Mouse (Mus musculus): ENCODE measurements around the gene Rsad2. TPM values are rescaled to one million over a fixed set of nuclear protein-coding genes. Genes with fewer than 3 reads are reported as not detected.
A peak's percentile ranks its signal among the peaks of the same experiment; 100 is the strongest.
"Not testable (repeated sequence)": the region's sequence is repeated elsewhere in the genome, so short reads cannot be mapped to it uniquely, and the experiment has no call there.

Gene Rsad2
- 1 to 10 TPM in 1 of 2 experiments, under 1 TPM in 1; 0.61 to 1.1 TPM for total RNA-seq (2021)
- long read RNA-seq, experiment 1, partial matches to known transcripts: 0 of 1 reads
- long read RNA-seq, experiment 1, other reads (novel, unspliced or antisense): 0 of 1 reads
- long read RNA-seq, experiment 2, partial matches to known transcripts: 0 of 1 reads
- long read RNA-seq, experiment 2, other reads (novel, unspliced or antisense): 0 of 1 reads

- H3K4me3 ChIP-seq: peak within 1 kb of the TSS; percentile 21
- no peak for TF ChIP-seq CTCF (conservative IDR thresholded peaks at IDR 0.05)
- DNase-seq (ENCODE audit: low spot score in 2 of 2): peak in 1 of 2 experiments; percentile 10
- peak within 1 kb of the TSS; percentile 11; the same call in 1 of the 2 replicates for H3K27ac ChIP-seq
Measured at GRCm38 (mm10) chr12:26456028-26456698, at the start of gene Rsad2. TSS of gene Rsad2 (minus strand) at chr12:26456452.

GRCm38 (mm10) chr12:26501042-26501441 is 44.8 kb upstream of the Rsad2 start:
- no peak for DNase-seq (ENCODE audit: low spot score in 2 of 2)
- TF ChIP-seq CTCF (conservative IDR thresholded peaks at IDR 0.05): no peak
- no peak overlapping the region for H3K27ac ChIP-seq
- H3K4me3 ChIP-seq: no peak overlapping the region

GRCm38 (mm10) chr12:26489942-26490341 is 33.7 kb upstream of the Rsad2 start:
- Histone ChIP-seq H3K27ac (no peak overlapping the region), H3K4me3 (no peak overlapping the region)
- peak; percentile 61 for TF ChIP-seq CTCF (conservative IDR thresholded peaks at IDR 0.05)

GRCm38 (mm10) chr12:26488617-26489274 is 32.5 kb upstream of the Rsad2 start:
- peak in 1 of 2 experiments; percentile 10 for DNase-seq (ENCODE audit: low spot score in 2 of 2)
- no peak for TF ChIP-seq CTCF (conservative IDR thresholded peaks at IDR 0.05)
- no peak overlapping the region for H3K27ac ChIP-seq
- no peak overlapping the region for H3K4me3 ChIP-seq

More at GRCm38 (mm10) chr12:26489942-26490341, 33.7 kb upstream of the Rsad2 start:
- no peak for DNase-seq (ENCODE audit: low spot score in 2 of 2)

GRCm38 (mm10) chr12:26487874-26488616 is 31.8 kb upstream of the Rsad2 start:
- DNase-seq (ENCODE audit: low spot score in 2 of 2): peak; percentile 42 to 63
- Histone ChIP-seq H3K4me3 (no peak overlapping the region), H3K27ac (no peak overlapping the region)
- TF ChIP-seq CTCF (conservative IDR thresholded peaks at IDR 0.05): peak; percentile 87

GRCm38 (mm10) chr12:26485738-26486580 is 29.7 kb upstream of the Rsad2 start:
- H3K4me3 ChIP-seq; DNase-seq (ENCODE audit: low spot score in 2 of 2); H3K27ac ChIP-seq: not testable (repeated sequence)

- Histone ChIP-seq H3K4me3 (no peak overlapping the region), H3K27ac (no peak overlapping the region)
- no peak for TF ChIP-seq CTCF (conservative IDR thresholded peaks at IDR 0.05)
- DNase-seq (ENCODE audit: low spot score in 2 of 2): no peak
Measured at GRCm38 (mm10) chr12:26478196-26479004, 22.1 kb upstream of the Rsad2 start.

GRCm38 (mm10) chr12:26477198-26477597 is 20.9 kb upstream of the Rsad2 start:
- TF ChIP-seq CTCF (conservative IDR thresholded peaks at IDR 0.05): no peak
- H3K4me3 ChIP-seq: no peak overlapping the region
- no peak overlapping the region for H3K27ac ChIP-seq
- no peak for DNase-seq (ENCODE audit: low spot score in 2 of 2)

GRCm38 (mm10) chr12:26473746-26474145 is 17.5 kb upstream of the Rsad2 start:
- no peak for TF ChIP-seq CTCF (conservative IDR thresholded peaks at IDR 0.05)
- DNase-seq (ENCODE audit: low spot score in 2 of 2): no peak
- Histone ChIP-seq H3K4me3 (no peak overlapping the region), H3K27ac (no peak overlapping the region)

GRCm38 (mm10) chr12:26472770-26473481 is 16.7 kb upstream of the Rsad2 start:
- no peak for DNase-seq (ENCODE audit: low spot score in 2 of 2)
- H3K4me3 ChIP-seq: no peak overlapping the region
- H3K27ac ChIP-seq: no peak overlapping the region
- TF ChIP-seq CTCF (conservative IDR thresholded peaks at IDR 0.05): no peak

- no peak for TF ChIP-seq CTCF (conservative IDR thresholded peaks at IDR 0.05)
- H3K4me3 ChIP-seq: no peak overlapping the region
- DNase-seq (ENCODE audit: low spot score in 2 of 2): no peak
- no peak overlapping the region for H3K27ac ChIP-seq
Measured at GRCm38 (mm10) chr12:26471376-26471775, 15.1 kb upstream of the Rsad2 start.

Data from layer of hippocampus, adult 2 months (tissue).